Mouse (Mus musculus) forebrain, embryonic 14.5 days (tissue): ENCODE results near the gene Sept8. TPM values are rescaled to one million over a fixed set of nuclear protein-coding genes. Genes with fewer than 3 reads are reported as not detected.

Experiments used
- ATAC-seq: fragments of 200-750 bp; cut with Nextera tagmentation; 2 replicates; pipeline ENCODE4 v1.8.0; 2017; ENCODE audit warnings: mild to moderate bottlenecking, moderate library complexity
- DNase-seq: peaks from one replicate; pipeline ENCODE4 v3.0.0-alpha.2; 2015; ENCODE audit warnings: low spot score
- H3K27ac ChIP-seq: fragments of 300-500 bp; sonication (generic); 2 replicates; pipeline ENCODE4 v1.5.1; 2014; ENCODE audit warnings: low read depth, mild to moderate bottlenecking, control low read depth, low read length, moderate library complexity
- H3K27me3 ChIP-seq: fragments of 300-500 bp; sonication (generic); replicated peaks from 2 replicates; pipeline ENCODE4 v1.6.1; 2014; ENCODE audit warnings: low read length, control low read depth, mixed read lengths; ENCODE audit not compliant: control insufficient read depth, insufficient read depth
- H3K36me3 ChIP-seq: fragments of 300-500 bp; sonication (generic); 2 replicates; pipeline ENCODE4 v1.6.1; 2014; ENCODE audit warnings: low read length, control low read depth; ENCODE audit not compliant: control insufficient read depth, insufficient read depth
- H3K4me1 ChIP-seq: fragments of 300-500 bp; sonication (generic); 2 replicates; pipeline ENCODE4 v1.6.1; 2014; ENCODE audit warnings: antibody characterized with exemption, low read length, control low read depth; ENCODE audit not compliant: control insufficient read depth, insufficient read depth
- H3K4me2 ChIP-seq: fragments of 300-500 bp; sonication (generic); 2 replicates; pipeline ENCODE4 v1.6.1; 2014; ENCODE audit warnings: mild to moderate bottlenecking, control low read depth, low read length
- H3K4me3 ChIP-seq: fragments of 300-500 bp; sonication (generic); 2 replicates; pipeline ENCODE4 v1.5.1; 2014; ENCODE audit warnings: low read depth, low read length, control low read depth
- H3K9ac ChIP-seq: fragments of 300-500 bp; sonication (generic); 2 replicates; pipeline ENCODE4 v1.6.1; 2014; ENCODE audit warnings: mild to moderate bottlenecking, low read length, control low read depth, moderate library complexity
- H3K9me3 ChIP-seq: fragments of 300-500 bp; sonication (generic); replicated peaks from 2 replicates; pipeline ENCODE4 v1.6.1; 2016; ENCODE audit warnings: low read length, control low read depth, mixed read lengths; ENCODE audit not compliant: control insufficient read depth
- WGBS: fragments of 180-500 bp; shearing (Covaris S2); extraction: QIAGEN DNeasy Blood & Tissue Kit; methylation state at CpG from one replicate; pipeline ENCODE4 v1.1.7; 2014; 5-methylcytosine and 5-hydroxymethylcytosine counted together
- polyA plus RNA-seq: library from polyadenylated mRNA; unstranded; fragments of >200 nt; fragmentation: Nextera tagmentation; extraction: Ambion mirVana; gene quantifications from 2 replicates; pipeline ENCODE4 v1.2.1, GENCODE M21; 2014

Gene Sept8
- polyA plus RNA-seq, 1 experiment from 2014 or later = 12.3 TPM

DNA sequence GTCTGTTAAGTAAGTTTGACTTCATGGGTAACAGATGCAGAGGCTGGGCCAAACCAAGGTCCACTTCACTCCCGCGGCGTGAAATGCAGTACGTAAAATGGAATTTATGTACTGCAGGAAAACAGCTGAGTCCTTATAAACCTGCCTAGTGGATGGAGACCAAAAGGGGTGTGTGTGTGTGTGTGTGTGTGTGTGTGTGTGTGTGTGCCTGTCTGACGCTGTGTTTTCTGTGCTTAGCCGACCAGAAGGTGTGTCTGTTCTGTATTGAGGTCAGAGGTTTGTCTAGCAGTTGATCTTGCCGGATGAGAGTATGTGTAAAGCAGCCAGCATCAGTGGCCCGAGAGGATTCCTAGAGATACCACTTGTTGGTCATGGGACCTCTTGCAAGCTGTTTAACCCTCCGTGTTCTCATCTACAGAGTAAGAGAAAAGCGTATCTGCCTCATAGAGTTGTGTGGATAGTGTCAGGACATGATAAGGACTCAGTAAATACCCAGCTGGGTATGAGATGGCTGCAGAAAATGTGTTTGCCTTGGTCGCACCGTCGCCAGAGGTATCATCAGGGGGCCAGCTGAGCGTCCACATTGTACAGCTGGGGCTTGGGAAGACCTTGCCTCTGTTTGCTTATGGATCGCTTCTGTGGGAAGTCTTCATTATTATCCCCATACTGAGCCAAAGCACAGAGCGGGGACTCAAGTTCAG, 2.2 kb downstream of the Sept8 start:
- peak overlapping the region; percentile 44; the same call in 1 of the 2 replicates for H3K27ac ChIP-seq
- ATAC-seq (no peak), DNase-seq (no peak)
- H3K27me3 ChIP-seq = no peaks in the 10 kb centered on the region
- H3K4me2 ChIP-seq = peak overlapping the region; percentile 76
- H3K9me3 ChIP-seq = no peaks in the 10 kb centered on the region
- H3K36me3 ChIP-seq = no peaks in the 10 kb centered on the region
- peak overlapping the region; percentile 77 for H3K4me3 ChIP-seq
- WGBS = 60% methylated on average over 16 of the region's 16 CpGs
- peak overlapping the region; percentile 1; the same call in 1 of the 2 replicates for H3K9ac ChIP-seq
- H3K4me1 ChIP-seq = peaks cover 22% of the 10 kb centered on the region

DNA sequence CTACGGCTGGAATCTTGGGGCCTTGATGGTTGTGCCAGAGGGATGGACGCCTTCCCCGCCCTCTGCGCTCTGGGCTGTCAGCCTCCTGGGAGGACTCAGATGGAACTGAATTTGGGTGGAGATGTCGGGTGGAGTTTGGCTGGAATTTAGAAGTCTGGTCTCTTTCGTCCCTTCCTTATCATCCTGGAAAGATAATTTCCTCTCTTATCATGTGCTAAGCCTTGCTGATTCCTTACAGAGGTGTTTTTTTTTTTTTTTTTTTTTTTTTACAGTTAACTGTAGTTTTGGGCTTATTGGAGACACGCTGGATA, 2.7 kb downstream of the Sept8 start:
- Histone ChIP-seq H3K9ac (no peak overlapping the region), H3K4me2 (peak overlapping the region; percentile 76; the same call in 1 of the 2 replicates), H3K9me3 (no peaks in the 10 kb centered on the region), H3K27ac (no peak overlapping the region), H3K4me3 (no peak overlapping the region), H3K4me1 (peaks cover 22% of the 10 kb centered on the region), H3K36me3 (no peaks in the 10 kb centered on the region), H3K27me3 (no peaks in the 10 kb centered on the region)
- 89% methylated on average over 7 of the region's 7 CpGs for WGBS
- DNase-seq = no peak
- ATAC-seq = no peak

GRCm38 (mm10) chr11:53522362-53522761, 3.3 kb downstream of the Sept8 start:
- no peak for ATAC-seq
- H3K4me2 ChIP-seq = no peak overlapping the region
- H3K4me1 ChIP-seq = peaks cover 22% of the 10 kb centered on the region
- no peak overlapping the region for H3K9ac ChIP-seq
- H3K27me3 ChIP-seq = no peaks in the 10 kb centered on the region
- H3K27ac ChIP-seq = no peak overlapping the region
- WGBS = 94% methylated on average over 3 of the region's 3 CpGs
- no peak overlapping the region for H3K4me3 ChIP-seq
- H3K36me3 ChIP-seq = no peaks in the 10 kb centered on the region
- no peak for DNase-seq
- H3K9me3 ChIP-seq = no peaks in the 10 kb centered on the region

DNA sequence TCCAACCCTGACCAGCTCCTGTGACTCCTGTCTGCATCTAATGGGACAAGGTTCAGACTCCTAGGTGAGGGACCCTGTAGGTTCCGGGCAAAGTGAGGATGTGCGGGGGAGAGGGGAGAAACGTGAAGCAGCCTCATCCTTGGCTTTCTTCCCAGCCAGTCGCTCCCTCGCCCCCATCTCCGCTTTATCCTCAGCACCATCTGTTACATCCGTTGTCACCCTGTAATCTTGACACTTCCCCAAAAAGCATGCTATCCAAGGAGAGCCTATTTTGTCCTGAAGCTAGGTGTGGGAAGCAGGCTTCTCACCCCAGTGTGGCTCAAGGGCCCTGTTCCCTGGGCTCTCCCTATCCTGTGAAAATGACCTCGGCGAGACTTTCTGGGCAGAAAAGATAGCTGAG, 3.9 kb downstream of the Sept8 start:
- WGBS = 67% methylated on average over 9 of the region's 9 CpGs
- Histone ChIP-seq H3K4me2 (no peak overlapping the region), H3K4me1 (peaks cover 22% of the 10 kb centered on the region)

DNA sequence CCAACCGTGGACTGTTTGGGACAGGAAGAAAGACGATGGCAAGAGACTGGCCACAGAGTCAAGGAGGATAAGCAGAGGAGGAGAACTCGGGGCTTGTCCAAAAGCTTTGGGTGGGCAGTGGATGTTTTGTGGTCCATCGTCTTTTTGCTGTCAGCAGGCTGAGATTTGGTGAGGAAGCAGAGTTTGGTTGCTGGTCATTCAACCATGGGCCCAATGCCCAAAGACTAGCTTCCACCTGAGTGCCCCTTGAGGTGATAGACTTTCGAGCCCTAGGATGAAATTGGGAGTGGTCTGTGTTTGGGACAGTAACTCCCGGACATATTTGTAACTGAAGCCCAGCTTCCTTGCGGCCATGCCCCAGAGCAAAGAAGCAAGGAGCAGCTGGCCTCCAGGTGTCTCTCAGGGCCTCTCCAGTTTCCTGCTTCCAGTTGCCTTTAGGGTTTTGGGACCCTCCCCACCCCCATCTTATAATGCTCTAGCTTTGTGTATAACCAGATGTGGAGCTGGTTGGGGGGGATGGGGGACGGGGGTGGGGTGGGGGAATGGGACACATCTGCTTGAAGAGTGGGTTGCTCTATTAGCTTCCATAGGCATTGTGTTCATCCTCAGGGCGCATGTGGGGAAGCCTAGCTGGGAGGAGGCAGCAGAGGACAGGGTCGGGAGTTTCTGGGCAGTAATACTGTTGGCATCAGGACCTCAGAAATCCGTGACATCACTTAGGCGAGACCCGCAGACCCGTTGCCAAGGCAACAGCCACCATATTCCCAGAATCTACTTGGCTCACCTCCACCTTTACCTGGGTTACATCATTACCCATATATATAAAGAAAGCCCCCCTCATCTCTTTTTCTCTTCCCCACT, 4.7 kb downstream of the Sept8 start:
- Histone ChIP-seq H3K4me2 (no peak overlapping the region), H3K27me3 (no peaks in the 10 kb centered on the region), H3K9me3 (no peaks in the 10 kb centered on the region), H3K36me3 (no peaks in the 10 kb centered on the region), H3K9ac (no peak overlapping the region), H3K4me1 (peaks cover 22% of the 10 kb centered on the region), H3K4me3 (no peak overlapping the region), H3K27ac (no peak overlapping the region)
- ATAC-seq (no peak), DNase-seq (no peak)
- 86% methylated on average over 14 of the region's 14 CpGs for WGBS

More for the DNA sequence above, 3.9 kb downstream of the Sept8 start:
- DNase-seq = peak; percentile 45
- no peak overlapping the region for H3K4me3 ChIP-seq
- no peak overlapping the region for H3K27ac ChIP-seq
- H3K9ac ChIP-seq = no peak overlapping the region
- no peaks in the 10 kb centered on the region for H3K27me3 ChIP-seq
- no peaks in the 10 kb centered on the region for H3K36me3 ChIP-seq
- ATAC-seq = no peak
- no peaks in the 10 kb centered on the region for H3K9me3 ChIP-seq

DNA sequence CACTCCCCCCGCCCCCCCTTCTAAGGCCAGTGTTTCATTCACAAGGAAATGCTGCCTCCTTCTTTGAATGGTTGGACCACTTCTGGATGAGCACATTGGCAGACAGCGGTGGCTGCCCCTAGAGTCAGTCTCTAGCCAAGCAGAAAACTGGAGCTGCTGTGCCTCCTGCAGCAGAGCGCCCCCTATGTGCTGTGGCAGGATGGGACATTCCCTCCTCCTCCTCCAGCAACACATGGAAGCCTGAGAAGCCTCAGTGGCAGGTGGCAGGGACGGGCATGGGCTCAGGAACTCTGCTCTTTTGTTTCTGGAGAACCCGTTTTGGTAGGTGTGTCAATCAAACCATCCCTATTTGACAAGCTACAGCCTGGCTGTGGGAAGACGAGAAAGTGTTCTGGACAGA, 5.8 kb downstream of the Sept8 start:
- Histone ChIP-seq H3K27me3 (no peaks in the 10 kb centered on the region), H3K9me3 (no peaks in the 10 kb centered on the region), H3K4me3 (no peak overlapping the region), H3K36me3 (no peaks in the 10 kb centered on the region), H3K9ac (no peak overlapping the region), H3K27ac (no peak overlapping the region), H3K4me2 (no peak overlapping the region), H3K4me1 (peaks cover 22% of the 10 kb centered on the region)
- DNase-seq = no peak
- ATAC-seq = no peak
- WGBS = 58% methylated on average over 6 of the region's 6 CpGs

- no peak overlapping the region for H3K4me3 ChIP-seq
- ATAC-seq (no peak), DNase-seq (no peak)
- no peak overlapping the region for H3K27ac ChIP-seq
- H3K4me1 ChIP-seq = peaks cover 19% of the 10 kb centered on the region
- no peaks in the 10 kb centered on the region for H3K9me3 ChIP-seq
- WGBS = 56% methylated on average over 4 of the region's 4 CpGs
- H3K4me2 ChIP-seq = no peak overlapping the region
- H3K27me3 ChIP-seq = no peaks in the 10 kb centered on the region
- H3K36me3 ChIP-seq = no peaks in the 10 kb centered on the region
- no peak overlapping the region for H3K9ac ChIP-seq
Observed at GRCm38 (mm10) chr11:53525461-53525860, 6.4 kb downstream of the Sept8 start.

GRCm38 (mm10) chr11:53528397-53529252, 9.6 kb downstream of the Sept8 start:
- Histone ChIP-seq H3K4me1 (0 out of 2 replicates have a peak, but pooled peaks cover 4% of the 10 kb centered on the region), H3K4me2 (no peak overlapping the region), H3K36me3 (peaks cover 1% of the 10 kb centered on the region; the same call in 1 of the 2 replicates), H3K9ac (no peak overlapping the region), H3K27me3 (no peaks in the 10 kb centered on the region), H3K9me3 (no peaks in the 10 kb centered on the region), H3K27ac (no peak overlapping the region), H3K4me3 (no peak overlapping the region)
- ATAC-seq = no peak
- no peak for DNase-seq
- WGBS = 82% methylated on average over 9 of the region's 9 CpGs
